15 mouse cellular contexts compared by ENCODE assay signal in genomic region chr11:94346611-94347010, GRCm38 (mm10). TPM values are rescaled to one million over a fixed set of nuclear protein-coding genes. Genes with fewer than 3 reads are reported as not detected.
DNase-seq lines count a peak whose midpoint lies in the region; ATAC-seq and TF ChIP-seq lines count a peak whose summit lies in the region.
"Had no signal": no experiment of that assay in that cellular context is flagged by ENCODE, and none has a peak within 500 bp of the region (broad histone marks: within the 10 kb centered on the region; RNA-seq: fewer than 3 reads in every experiment).

No protein-coding gene starts in this region.

- WGBS in liver, postnatal 0 days (ENCODE audit: insufficient replicate concordance) = 42% methylated on average over 3 of the region's 3 CpGs
- 53% methylated on average over 3 of the region's 3 CpGs for WGBS in liver, embryonic 11.5 days
- WGBS in forebrain, postnatal 0 days = 60% methylated on average over 3 of the region's 3 CpGs

- peaks cover 17% of the 10 kb centered on the region; the same call in 1 of the 2 replicates for H3K4me1 ChIP-seq in liver, postnatal 0 days (ENCODE audit: insufficient read depth)
- H3K4me1 ChIP-seq in liver, embryonic 11.5 days (replicated peaks; ENCODE audit: control insufficient read depth, insufficient read depth, low read length) = peaks cover 35% of the 10 kb centered on the region
- H3K4me1 ChIP-seq in forebrain, postnatal 0 days (ENCODE audit: insufficient read depth) = no peaks in the 10 kb centered on the region

- no peaks in the 10 kb centered on the region for H3K36me3 ChIP-seq in liver, postnatal 0 days (replicated peaks; ENCODE audit: insufficient read depth, low read length)
- no peaks in the 10 kb centered on the region for H3K36me3 ChIP-seq in liver, embryonic 11.5 days (ENCODE audit: control insufficient read depth, insufficient read depth, low read length)
- 0 out of 2 replicates have a peak, but pooled peaks cover 5% of the 10 kb centered on the region for H3K36me3 ChIP-seq in forebrain, postnatal 0 days (ENCODE audit: insufficient read depth)
- H3K36me3 ChIP-seq: embryonic facial prominence, embryonic 15.5 days; hindbrain, embryonic 10.5 days; limb, embryonic 10.5 days had no signal

- H3K27ac ChIP-seq in liver, postnatal 0 days (ENCODE audit: low read depth) = no peak overlapping the region
- no peak overlapping the region for H3K27ac ChIP-seq in liver, embryonic 11.5 days (ENCODE audit: low read depth, low read length)
- H3K27ac ChIP-seq in forebrain, postnatal 0 days (ENCODE audit: low read depth, low read length) = no peak overlapping the region
- H3K27ac ChIP-seq: embryonic facial prominence, embryonic 15.5 days; hindbrain, embryonic 10.5 days; limb, embryonic 10.5 days had no signal

- TF ChIP-seq EP300 in liver, postnatal 0 days (IDR thresholded peaks at IDR 0.05; ENCODE audit: low read depth) = no peak

- no peak for TF ChIP-seq CTCF in liver, postnatal 0 days (IDR thresholded peaks at IDR 0.05; ENCODE audit: low read depth)
- TF ChIP-seq CTCF in forebrain, postnatal 0 days (IDR thresholded peaks at IDR 0.05; ENCODE audit: low read depth) = no peak

- no peak overlapping the region for H3K9ac ChIP-seq in liver, postnatal 0 days (replicated peaks)
- H3K9ac ChIP-seq in liver, embryonic 11.5 days (ENCODE audit: low read depth, low read length) = no peak overlapping the region
- no peak overlapping the region for H3K9ac ChIP-seq in forebrain, postnatal 0 days
- H3K9ac ChIP-seq: embryonic facial prominence, embryonic 15.5 days had no signal

- H3K4me3 ChIP-seq in liver, postnatal 0 days (ENCODE audit: low read depth, low read length) = no peak overlapping the region
- no peak overlapping the region for H3K4me3 ChIP-seq in liver, embryonic 11.5 days (ENCODE audit: low read depth, low read length)
- H3K4me3 ChIP-seq in forebrain, postnatal 0 days (ENCODE audit: low read depth, low read length) = no peak overlapping the region
- H3K4me3 ChIP-seq: embryonic facial prominence, embryonic 15.5 days; hindbrain, embryonic 10.5 days; limb, embryonic 10.5 days; myocyte had no signal

- DNase-seq in liver, postnatal 0 days = no peak
- DNase-seq in liver, embryonic 11.5 days (ENCODE audit: low spot score) = no peak
- DNase-seq in Muller cell, postnatal 12 days (ENCODE audit: inconsistent ontology term) = peak; percentile 92
- peak; percentile 82 for DNase-seq in adrenal gland, adult 8-10 months
- DNase-seq in ovary, postnatal 14 days (ENCODE audit: low spot score) = peak; percentile 39
- DNase-seq in forebrain, postnatal 0 days = no peak
- DNase-seq in right cerebral cortex, postnatal 25 days = no peak
- DNase-seq: cerebellum, postnatal 14 days; gastrocnemius, postnatal 25 days; layer of hippocampus, adult 9-11 months; retina, postnatal 1 day had no signal

- H3K27me3 ChIP-seq in liver, postnatal 0 days (ENCODE audit: insufficient read depth, low read length) = no peaks in the 10 kb centered on the region
- peaks cover 7% of the 10 kb centered on the region for H3K27me3 ChIP-seq in liver, embryonic 11.5 days (replicated peaks; ENCODE audit: control insufficient read depth, insufficient read depth, low read length)
- H3K27me3 ChIP-seq in forebrain, postnatal 0 days (ENCODE audit: insufficient read depth, low read length) = no peaks in the 10 kb centered on the region
- H3K27me3 ChIP-seq: embryonic facial prominence, embryonic 15.5 days had no signal

- ATAC-seq in liver, postnatal 0 days = peak; percentile 74
- no peak for ATAC-seq in liver, embryonic 11.5 days (replicated peaks; ENCODE audit: low FRiP score)
- no peak for ATAC-seq in forebrain, postnatal 0 days

- H3K4me2 ChIP-seq in liver, postnatal 0 days (ENCODE audit: low read depth, low read length) = no peak overlapping the region
- no peak overlapping the region for H3K4me2 ChIP-seq in liver, embryonic 11.5 days
- H3K4me2 ChIP-seq in forebrain, postnatal 0 days (ENCODE audit: low read depth) = no peak overlapping the region
- H3K4me2 ChIP-seq: embryonic facial prominence, embryonic 15.5 days had no signal

- H3K9me3 ChIP-seq in liver, postnatal 0 days (ENCODE audit: low read length) = no peaks in the 10 kb centered on the region
- no peaks in the 10 kb centered on the region for H3K9me3 ChIP-seq in liver, embryonic 11.5 days (ENCODE audit: control insufficient read depth, low read length)
- H3K9me3 ChIP-seq in forebrain, postnatal 0 days (ENCODE audit: low read length) = no peaks in the 10 kb centered on the region
- H3K9me3 ChIP-seq: embryonic facial prominence, embryonic 15.5 days; hindbrain, embryonic 10.5 days; limb, embryonic 10.5 days had no signal

RNA-seq across cellular contexts. Expression of gene Ankrd40, which starts 18.8 kb away (rescaled TPM):
- polyA plus RNA-seq in liver, postnatal 0 days (2015; fragmentation: Nextera tagmentation; extraction: Ambion mirVana) = 8.5 and 9.5 TPM in 2 replicates
- 12.7 and 13.2 TPM in 2 replicates for polyA plus RNA-seq in liver, embryonic 11.5 days (2014; fragmentation: Nextera tagmentation; extraction: Ambion mirVana)
- 100 to 1,000 TPM; 118 to 169 (median 156) TPM for total RNA-seq in adrenal gland, adult 8-10 months (2022)
- total RNA-seq in forebrain, postnatal 0 days (2014; rRNA removed) = 45.5 and 51.8 TPM in 2 replicates
- 13.7 and 15.0 TPM in 2 replicates for polyA plus RNA-seq in forebrain, postnatal 0 days (2015; fragmentation: Nextera tagmentation; extraction: Ambion mirVana)

RNA-seq across cellular contexts. Expression of gene Luc7l3, which starts 24.8 kb away (rescaled TPM):
- polyA plus RNA-seq in liver, postnatal 0 days (2015; fragmentation: Nextera tagmentation; extraction: Ambion mirVana) = 35.8 and 36.5 TPM in 2 replicates
- polyA plus RNA-seq in liver, embryonic 11.5 days (2014; fragmentation: Nextera tagmentation; extraction: Ambion mirVana) = 90.6 and 97.6 TPM in 2 replicates
- total RNA-seq in adrenal gland, adult 8-10 months (2022) = 100 to 1,000 TPM in 1 of 4 experiments, 10 to 100 TPM in 3; 53.7 to 100 (median 73.5) TPM
- 88.8 and 108 TPM in 2 replicates for total RNA-seq in forebrain, postnatal 0 days (2014; rRNA removed)
- 76.8 and 87.2 TPM in 2 replicates for polyA plus RNA-seq in forebrain, postnatal 0 days (2015; fragmentation: Nextera tagmentation; extraction: Ambion mirVana)

RNA-seq across cellular contexts. Expression of gene Abcc3, which starts 46.2 kb away (rescaled TPM):
- 6.7 and 8.3 TPM in 2 replicates for polyA plus RNA-seq in liver, postnatal 0 days (2015; fragmentation: Nextera tagmentation; extraction: Ambion mirVana)
- 3.2 and 6.0 TPM in 2 replicates for polyA plus RNA-seq in liver, embryonic 11.5 days (2014; fragmentation: Nextera tagmentation; extraction: Ambion mirVana)
- total RNA-seq in adrenal gland, adult 8-10 months (2022) = 10 to 100 TPM in 2 of 4 experiments, 1 to 10 TPM in 2; 4.7 to 15.0 (median 9.4) TPM
- 1.1 and 1.6 TPM in 2 replicates for total RNA-seq in forebrain, postnatal 0 days (2014; rRNA removed)
- 0.97 and 0.98 TPM in 2 replicates for polyA plus RNA-seq in forebrain, postnatal 0 days (2015; fragmentation: Nextera tagmentation; extraction: Ambion mirVana)
- polyA plus RNA-seq: myocyte had no signal

Comparison
In these comparisons a context has a peak if more than half of its experiments do, and no peak if none do; other contexts are left out.
1. DNase-seq: peak in Muller cell, postnatal 12 days (single experiment), adrenal gland, adult 8-10 months (single experiment) and ovary, postnatal 14 days (single experiment); none in liver, postnatal 0 days (single experiment), liver, embryonic 11.5 days (single experiment), forebrain, postnatal 0 days (single experiment) and right cerebral cortex, postnatal 25 days (single experiment).